Mouse (Mus musculus) forebrain, postnatal 0 days (tissue): ENCODE measurements around the gene Adgrl3. TPM values are rescaled to one million over a fixed set of nuclear protein-coding genes. Genes with fewer than 3 reads are reported as not detected.
A peak's percentile ranks its signal among the peaks of the same experiment; 100 is the strongest.

Source experiments
- ATAC-seq: fragments of 200-750 bp; cut with Nextera tagmentation; 2 replicates; pipeline ENCODE4 v1.8.0; 2017; ENCODE audit warnings: mild to moderate bottlenecking, moderate library complexity
- DNase-seq: peaks from one replicate; pipeline ENCODE4 v3.0.0-alpha.2; 2015
- H3K27ac ChIP-seq: fragments of 300-500 bp; sonication (generic); 2 replicates; pipeline ENCODE4 v1.5.1; 2014; ENCODE audit warnings: low read depth, mild to moderate bottlenecking, antibody characterized with exemption, low read length, moderate library complexity, mixed read lengths
- H3K27me3 ChIP-seq: fragments of 300-500 bp; sonication (generic); 2 replicates; pipeline ENCODE4 v1.6.1; 2014; ENCODE audit warnings: mild to moderate bottlenecking, low read length, mixed read lengths; ENCODE audit not compliant: insufficient read depth
- H3K36me3 ChIP-seq: fragments of 300-500 bp; sonication (generic); 2 replicates; pipeline ENCODE4 v1.6.1; 2014; ENCODE audit warnings: mild to moderate bottlenecking, moderate library complexity; ENCODE audit not compliant: insufficient read depth
- H3K4me1 ChIP-seq: fragments of 300-500 bp; sonication (generic); 2 replicates; pipeline ENCODE4 v1.6.1; 2014; ENCODE audit warnings: antibody characterized with exemption; ENCODE audit not compliant: insufficient read depth
- H3K4me2 ChIP-seq: fragments of 300-500 bp; sonication (generic); 2 replicates; pipeline ENCODE4 v1.6.1; 2014; ENCODE audit warnings: low read depth, mild to moderate bottlenecking, moderate library complexity
- H3K4me3 ChIP-seq: fragments of 300-500 bp; sonication (generic); 2 replicates; pipeline ENCODE4 v1.5.1; 2014; ENCODE audit warnings: low read depth, low read length, mixed read lengths
- H3K9ac ChIP-seq: fragments of 300-500 bp; sonication (generic); 2 replicates; pipeline ENCODE4 v1.6.1; 2014; ENCODE audit warnings: mild to moderate bottlenecking
- H3K9me3 ChIP-seq: fragments of 300-500 bp; sonication (generic); 2 replicates; pipeline ENCODE4 v1.6.1; 2016; ENCODE audit warnings: low read length
- CTCF ChIP-seq: sonication (generic); IDR thresholded peaks from 2 replicates; pipeline ENCODE4 v1.5.1; 2016; ENCODE audit warnings: antibody characterized with exemption, control low read depth, low read depth
- WGBS: fragments of 180-500 bp; shearing (Covaris S2); extraction: QIAGEN DNeasy Blood & Tissue Kit; methylation state at CpG from one replicate; pipeline ENCODE4 v1.1.7; 2014; 5-methylcytosine and 5-hydroxymethylcytosine counted together
- polyA plus RNA-seq: library from polyadenylated mRNA; unstranded; fragments of >200 nt; fragmentation: Nextera tagmentation; extraction: Ambion mirVana; gene quantifications from 2 replicates; pipeline ENCODE4 v1.2.1, GENCODE M21; 2015
- total RNA-seq: library from RNA; depleted of rRNA; stranded (reverse); fragments of >200 nt; gene quantifications from 2 replicates; pipeline ENCODE4 v1.2.3, GENCODE M21; 2014

Adgrl3 gene
- total and polyA plus RNA-seq, 2 experiments from 2014 or later: 39.2 to 174 TPM

DNA sequence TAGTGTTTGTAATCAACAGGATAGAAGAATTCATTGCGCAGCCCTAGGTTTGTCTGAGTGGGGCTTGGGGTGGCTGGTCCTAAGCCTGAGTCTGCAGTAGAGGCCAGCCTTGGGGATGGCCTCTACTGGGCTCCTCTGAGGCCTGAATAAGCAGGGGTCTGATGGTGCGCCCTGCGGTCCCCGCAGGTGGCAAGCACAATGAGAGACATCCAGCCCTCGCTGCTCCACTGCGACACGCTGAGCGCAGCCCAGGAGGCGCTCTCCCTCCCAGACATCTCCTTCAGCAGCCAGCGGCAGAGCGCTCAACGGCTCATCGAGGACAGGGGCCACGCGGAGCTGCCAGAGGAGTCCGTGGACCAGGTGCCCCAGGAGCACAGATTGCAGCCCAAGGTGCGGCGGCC is 309.6 kb downstream of the Adgrl3 start:
- Histone ChIP-seq H3K9me3 (no peaks in the 10 kb centered on the region), H3K27me3 (no peaks in the 10 kb centered on the region), H3K4me2 (no peak overlapping the region), H3K4me1 (no peaks in the 10 kb centered on the region), H3K36me3 (no peaks in the 10 kb centered on the region), H3K9ac (no peak overlapping the region), H3K27ac (no peak overlapping the region), H3K4me3 (no peak overlapping the region)
- 20% methylated on average over 18 of the region's 18 CpGs for WGBS
- no peak for TF ChIP-seq CTCF
- DNase-seq (no peak), ATAC-seq (peak; percentile 25)

DNA sequence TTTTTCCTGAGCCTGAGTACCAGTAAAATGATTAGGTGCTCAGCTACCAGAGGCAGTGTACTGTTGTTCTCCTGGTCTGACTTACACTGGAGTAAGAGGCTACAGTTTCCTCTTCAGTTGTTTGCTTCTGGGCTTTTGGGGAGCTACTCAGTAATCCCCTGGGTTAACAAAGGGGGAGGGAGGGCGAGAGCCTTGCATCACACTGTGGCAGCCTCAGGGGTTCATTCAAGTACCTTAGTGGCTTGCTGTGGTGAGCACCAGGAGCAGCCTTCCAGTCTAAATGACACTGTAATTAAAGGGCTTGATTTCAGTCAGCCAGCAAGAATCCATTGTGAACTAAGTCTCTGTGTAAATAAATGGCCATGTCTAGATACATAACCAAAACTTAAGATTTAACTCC is 324.4 kb downstream of the Adgrl3 start:
- no peak overlapping the region for H3K4me2 ChIP-seq

DNA sequence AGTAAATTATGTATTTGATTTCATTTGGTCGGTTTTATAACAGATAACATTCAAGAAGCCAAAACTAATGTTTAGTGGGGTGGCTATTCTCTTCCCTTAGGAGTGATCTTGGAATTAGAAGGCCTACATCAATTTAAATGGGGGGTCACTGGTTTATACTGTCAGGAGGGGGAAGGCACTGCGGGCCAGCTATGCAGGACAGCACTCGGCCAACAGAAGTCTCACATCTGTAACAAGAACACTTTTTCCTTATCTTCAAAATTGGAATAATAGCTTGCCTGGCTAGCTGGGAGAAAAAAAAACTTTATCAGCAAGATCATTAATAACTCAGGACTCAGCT is 325.1 kb downstream of the Adgrl3 start:
- no peak for ATAC-seq
- no peaks in the 10 kb centered on the region for H3K36me3 ChIP-seq
- no peaks in the 10 kb centered on the region for H3K27me3 ChIP-seq
- no peak overlapping the region for H3K9ac ChIP-seq
- no peaks in the 10 kb centered on the region for H3K4me1 ChIP-seq
- no peaks in the 10 kb centered on the region for H3K9me3 ChIP-seq
- H3K4me2 ChIP-seq: no peak overlapping the region
- 41% methylated on average over 3 of the region's 3 CpGs for WGBS
- no peak for TF ChIP-seq CTCF
- no peak for DNase-seq
- no peak overlapping the region for H3K4me3 ChIP-seq
- H3K27ac ChIP-seq: no peak overlapping the region

More for the DNA sequence above, 324.4 kb downstream of the Adgrl3 start:
- no peak for TF ChIP-seq CTCF
- Histone ChIP-seq H3K9ac (no peak overlapping the region), H3K36me3 (no peaks in the 10 kb centered on the region), H3K9me3 (no peaks in the 10 kb centered on the region), H3K27me3 (no peaks in the 10 kb centered on the region), H3K4me3 (no peak overlapping the region), H3K27ac (no peak overlapping the region), H3K4me1 (no peaks in the 10 kb centered on the region)
- no peak for ATAC-seq
- WGBS: 33% methylated on average over 1 of the region's 1 CpGs
- no peak for DNase-seq

DNA sequence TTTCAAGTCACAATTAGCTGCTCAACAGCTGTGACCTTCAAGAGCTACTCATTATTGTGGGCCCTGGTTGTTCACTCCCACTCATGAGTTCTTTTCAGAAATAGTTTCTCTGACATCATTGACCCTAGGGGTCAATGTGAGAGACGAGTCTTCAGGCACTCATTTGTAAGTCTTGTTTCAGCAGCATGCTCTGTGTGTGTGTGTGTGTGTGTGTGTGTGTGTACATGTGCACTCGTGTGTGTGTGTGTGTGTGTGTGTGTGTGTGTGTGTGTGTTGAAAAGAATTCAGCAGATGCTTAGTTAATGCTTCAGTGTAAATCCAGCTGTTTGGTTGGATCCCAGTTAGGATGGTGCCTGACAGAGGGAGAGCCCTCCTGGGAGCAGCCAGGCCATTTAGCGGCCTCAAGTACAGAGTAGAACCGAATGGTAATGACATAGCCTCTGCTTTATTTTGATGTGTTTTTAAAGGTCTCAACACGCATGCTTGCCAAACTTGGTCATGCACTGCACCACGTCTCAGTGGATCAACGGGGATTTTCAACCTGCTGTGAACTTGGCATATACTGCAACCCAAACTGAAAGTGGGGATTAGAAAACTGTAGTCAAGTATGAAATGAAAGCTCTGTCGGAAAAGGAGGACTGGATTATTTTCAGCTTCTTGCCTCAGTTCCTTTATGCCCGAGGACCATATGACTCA is 325.6 kb downstream of the Adgrl3 start:
- H3K4me2 ChIP-seq: no peak overlapping the region
- no peaks in the 10 kb centered on the region for H3K27me3 ChIP-seq
- TF ChIP-seq CTCF: no peak
- H3K4me1 ChIP-seq: no peaks in the 10 kb centered on the region
- 29% methylated on average over 9 of the region's 9 CpGs for WGBS
- no peak for DNase-seq
- ATAC-seq: no peak
- H3K36me3 ChIP-seq: no peaks in the 10 kb centered on the region
- H3K27ac ChIP-seq: no peak overlapping the region
- H3K9me3 ChIP-seq: no peaks in the 10 kb centered on the region
- no peak overlapping the region for H3K9ac ChIP-seq
- no peak overlapping the region for H3K4me3 ChIP-seq

DNA sequence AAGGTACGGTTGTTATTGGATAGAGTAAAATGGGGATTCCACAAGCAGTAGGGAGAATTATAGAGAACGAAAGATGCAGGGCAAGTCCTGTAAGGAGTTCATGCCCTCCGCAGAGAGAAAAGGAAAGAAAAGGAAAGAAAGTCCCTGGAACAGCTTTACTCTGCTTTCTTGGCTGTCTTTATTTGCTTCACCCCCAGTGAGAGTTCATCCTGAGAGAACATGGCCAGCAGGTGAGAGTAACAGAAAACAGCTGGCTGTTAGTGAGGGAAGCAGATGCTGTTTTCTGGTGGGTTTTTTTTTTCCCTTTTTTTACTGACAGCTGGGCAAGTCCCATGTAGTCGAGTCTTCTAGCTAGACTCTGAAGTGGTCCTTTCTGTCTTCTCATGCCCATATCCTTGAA is 327.6 kb downstream of the Adgrl3 start:
- Histone ChIP-seq H3K27ac (no peak overlapping the region), H3K9ac (no peak overlapping the region), H3K4me2 (no peak overlapping the region), H3K27me3 (no peaks in the 10 kb centered on the region), H3K9me3 (no peaks in the 10 kb centered on the region), H3K4me1 (no peaks in the 10 kb centered on the region), H3K4me3 (no peak overlapping the region), H3K36me3 (no peaks in the 10 kb centered on the region)
- 65% methylated on average over 4 of the region's 4 CpGs for WGBS
- TF ChIP-seq CTCF: no peak
- ATAC-seq: no peak
- DNase-seq: no peak

DNA sequence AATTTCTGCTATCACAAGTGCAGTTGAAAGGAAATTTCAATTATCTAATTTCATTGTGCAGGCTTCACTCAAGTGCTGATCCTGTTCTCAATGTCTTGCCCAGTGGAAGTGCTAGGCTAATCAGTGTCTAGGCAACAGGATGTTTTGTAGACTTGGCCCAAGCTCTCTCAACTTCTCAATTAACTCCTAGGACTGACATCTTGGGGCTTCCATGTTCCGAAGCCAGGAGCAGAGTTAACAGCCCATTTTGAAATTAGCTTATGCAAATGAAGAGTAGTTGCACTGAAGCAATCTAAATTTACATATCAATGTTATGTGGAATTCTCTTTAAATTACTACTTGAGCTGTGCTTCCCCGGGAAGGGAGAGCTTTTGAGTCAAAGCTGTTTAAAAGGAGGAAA is 339.6 kb downstream of the Adgrl3 start:
- Histone ChIP-seq H3K27ac (no peak overlapping the region), H3K27me3 (no peaks in the 10 kb centered on the region), H3K4me1 (peaks cover 5% of the 10 kb centered on the region; the same call in 1 of the 2 replicates), H3K4me2 (no peak overlapping the region), H3K9ac (no peak overlapping the region), H3K9me3 (no peaks in the 10 kb centered on the region), H3K36me3 (no peaks in the 10 kb centered on the region), H3K4me3 (no peak overlapping the region)
- DNase-seq (peak; percentile 66), ATAC-seq (peak; percentile 88)
- no peak for TF ChIP-seq CTCF
- 9% methylated on average over 2 of the region's 2 CpGs for WGBS

DNA sequence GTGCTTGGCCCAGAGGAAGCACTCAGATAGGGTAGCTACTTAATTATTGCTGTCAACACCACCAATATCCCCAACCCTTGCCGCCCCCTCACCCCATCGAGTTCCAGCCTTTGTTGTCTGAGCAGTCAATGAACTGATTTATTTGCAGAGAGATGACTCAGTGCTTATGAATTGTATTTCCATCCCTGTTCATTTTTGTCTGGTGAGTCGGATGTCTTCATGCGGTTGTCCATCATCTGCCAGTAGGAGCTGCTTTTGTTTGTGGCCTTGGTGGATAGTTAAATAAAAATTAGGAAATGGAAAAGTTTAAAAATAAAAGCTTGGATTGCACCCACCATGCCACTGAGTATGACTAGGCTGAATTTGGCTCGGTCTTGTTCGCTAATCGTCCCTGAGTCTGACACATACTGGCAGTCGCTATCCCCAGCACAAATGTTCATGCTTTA is 344.3 kb downstream of the Adgrl3 start:
- peaks cover 5% of the 10 kb centered on the region; the same call in 1 of the 2 replicates for H3K4me1 ChIP-seq
- no peaks in the 10 kb centered on the region for H3K36me3 ChIP-seq
- no peak for TF ChIP-seq CTCF
- no peaks in the 10 kb centered on the region for H3K9me3 ChIP-seq
- ATAC-seq: peak; percentile 65
- no peak overlapping the region for H3K4me3 ChIP-seq
- no peak overlapping the region for H3K27ac ChIP-seq
- H3K4me2 ChIP-seq: no peak overlapping the region
- DNase-seq: peak; percentile 27
- no peaks in the 10 kb centered on the region for H3K27me3 ChIP-seq
- 49% methylated on average over 8 of the region's 8 CpGs for WGBS
- no peak overlapping the region for H3K9ac ChIP-seq
